Mouse (Mus musculus) layer of hippocampus, adult 2 months (tissue): ENCODE measurements around the gene Armc10. TPM values are rescaled to one million over a fixed set of nuclear protein-coding genes. Genes with fewer than 3 reads are reported as not detected.
A peak's percentile ranks its signal among the peaks of the same experiment; 100 is the strongest.
"Not testable (repeated sequence)": the region's sequence is repeated elsewhere in the genome, so short reads cannot be mapped to it uniquely, and the experiment has no call there.

Experiments
- DNase-seq, 2 experiments: peaks; one replicate each; pipeline ENCODE4 v3.0.0; 2022; ENCODE audit warnings: low spot score in 2 of 2
- H3K27ac ChIP-seq: fragments of 200-600 bp; 2 replicates; pipeline ENCODE4 v1.8.1; 2022
- H3K4me3 ChIP-seq: fragments of 200-600 bp; 2 replicates; pipeline ENCODE4 v1.8.1; 2022; ENCODE audit warnings: mild to moderate bottlenecking
- CTCF ChIP-seq: fragments of 200-600 bp; conservative IDR thresholded peaks from 2 replicates; pipeline ENCODE4 v1.8.1; 2022; ENCODE audit warnings: antibody characterized with exemption, mild to moderate bottlenecking, moderate library complexity
- total RNA-seq, 2 experiments: library from RNA; stranded (reverse); gene quantifications; 2 replicates each; pipeline ENCODE4 v1.2.3; 2021

Armc10 gene
- total RNA-seq, 2 experiments from 2014 or later: 20.6 to 23.3 TPM

DNA sequence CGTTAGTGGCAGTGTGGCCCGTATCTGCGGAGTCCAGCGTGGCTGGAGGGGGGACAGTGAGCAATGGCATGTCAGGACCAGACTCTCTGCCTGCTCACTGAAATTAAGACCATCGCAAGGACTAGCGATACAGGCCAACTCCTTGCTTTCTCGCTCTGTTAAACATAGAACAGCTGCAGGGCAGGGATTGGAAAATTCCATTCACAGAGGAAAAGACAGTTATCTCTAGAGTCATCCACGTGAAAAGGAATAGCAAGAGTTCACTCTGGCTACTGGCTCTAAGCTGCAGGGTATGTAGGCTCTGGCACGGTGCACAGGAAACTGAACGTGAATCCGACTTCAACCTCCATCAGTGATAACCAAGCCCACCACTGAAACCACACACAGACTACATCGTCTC is 29.4 kb downstream of the Armc10 start:
- H3K27ac ChIP-seq: peak overlapping the region; percentile 78; the same call in 1 of the 2 replicates
- no peak for DNase-seq
- H3K4me3 ChIP-seq: no peak overlapping the region
- TF ChIP-seq CTCF: no peak

DNA sequence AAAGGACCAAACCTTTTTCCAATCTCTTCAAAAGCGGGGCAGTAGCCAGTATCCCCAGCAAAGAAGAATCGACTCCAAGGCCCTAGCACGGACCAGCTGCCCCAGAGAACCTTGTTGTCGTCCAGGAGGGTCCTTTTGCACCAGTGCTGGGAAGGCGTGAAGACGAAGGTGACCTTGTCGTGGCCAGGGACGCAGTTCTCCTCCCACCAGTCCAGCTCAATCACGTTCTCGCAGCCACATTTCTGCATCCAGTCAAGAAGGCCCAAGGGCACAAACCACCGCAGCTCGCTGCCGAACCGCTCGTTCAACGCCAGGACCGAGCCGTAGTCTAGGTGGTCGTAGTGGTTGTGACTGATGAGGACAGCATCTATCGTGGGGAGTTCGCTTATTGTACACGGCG is 29.9 kb downstream of the Armc10 start:
- H3K27ac ChIP-seq: no peak overlapping the region
- no peak for TF ChIP-seq CTCF
- no peak overlapping the region for H3K4me3 ChIP-seq

DNA sequence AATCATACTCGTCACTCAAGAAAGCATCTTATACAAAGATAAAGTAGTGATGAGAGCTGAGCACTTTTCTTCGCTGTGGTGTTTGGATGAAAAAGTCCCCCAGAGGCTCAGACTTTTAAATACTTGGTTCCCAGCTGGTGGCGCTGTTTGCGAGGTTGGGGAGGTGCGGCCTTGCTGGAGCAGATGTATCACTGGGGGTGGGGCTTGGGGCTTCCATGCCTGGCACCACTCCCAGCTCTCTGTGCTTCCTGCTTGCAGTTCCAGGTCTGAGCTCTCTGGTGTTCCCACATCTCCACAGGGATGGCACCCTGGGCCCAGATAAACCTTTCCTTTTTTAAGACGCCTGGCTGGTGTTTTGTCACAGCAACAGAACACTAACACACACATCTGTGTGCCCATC is 32.3 kb downstream of the Armc10 start:
- peak in 1 of 2 experiments; percentile 31 for DNase-seq
- H3K27ac ChIP-seq: no peak overlapping the region
- TF ChIP-seq CTCF: peak; percentile 41
- no peak overlapping the region for H3K4me3 ChIP-seq

More for the DNA sequence above, 29.9 kb downstream of the Armc10 start:
- DNase-seq: no peak

DNA sequence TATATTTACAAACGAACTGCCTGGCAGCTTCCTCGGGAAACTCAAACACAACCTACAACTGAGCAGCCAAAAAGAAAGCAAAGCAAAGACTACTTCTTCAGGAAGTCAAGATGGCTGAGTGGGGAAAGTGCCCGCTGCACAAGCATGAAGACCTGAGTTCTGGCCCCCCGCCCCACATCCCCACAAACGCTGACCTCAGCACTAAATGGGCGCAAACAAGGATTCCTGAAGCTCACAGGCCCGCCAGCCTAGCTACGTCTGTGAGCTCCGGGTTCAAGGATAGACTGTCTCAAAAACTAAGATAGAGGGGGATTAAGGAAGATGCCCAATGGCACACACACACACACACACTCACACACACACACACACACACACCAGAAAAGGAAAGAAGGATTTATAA is 32.8 kb downstream of the Armc10 start:
- no peak for DNase-seq
- no peak for TF ChIP-seq CTCF
- no peak overlapping the region for H3K27ac ChIP-seq
- no peak overlapping the region for H3K4me3 ChIP-seq

DNA sequence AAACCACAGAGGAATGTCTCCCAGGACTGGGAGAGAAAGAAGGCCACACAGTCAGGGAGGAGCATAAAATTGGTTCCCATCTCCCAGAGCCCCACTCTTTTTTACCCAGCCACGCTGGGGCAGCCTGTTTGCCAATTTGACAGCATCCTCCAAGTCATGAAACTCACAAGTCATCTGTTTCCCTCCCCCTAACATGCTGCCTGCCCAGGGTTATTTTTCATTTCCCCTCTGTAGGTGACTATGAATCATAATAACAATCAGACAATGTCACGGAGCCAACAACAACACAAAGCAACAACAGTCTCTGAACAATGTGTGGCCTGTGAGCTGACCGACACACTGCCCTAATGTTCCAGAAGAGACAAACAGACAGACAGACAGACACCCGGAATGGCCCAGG is 34.4 kb downstream of the Armc10 start:
- no peak for DNase-seq
- peak overlapping the region; percentile 74 for H3K27ac ChIP-seq
- no peak for TF ChIP-seq CTCF
- H3K4me3 ChIP-seq: no peak overlapping the region

DNA sequence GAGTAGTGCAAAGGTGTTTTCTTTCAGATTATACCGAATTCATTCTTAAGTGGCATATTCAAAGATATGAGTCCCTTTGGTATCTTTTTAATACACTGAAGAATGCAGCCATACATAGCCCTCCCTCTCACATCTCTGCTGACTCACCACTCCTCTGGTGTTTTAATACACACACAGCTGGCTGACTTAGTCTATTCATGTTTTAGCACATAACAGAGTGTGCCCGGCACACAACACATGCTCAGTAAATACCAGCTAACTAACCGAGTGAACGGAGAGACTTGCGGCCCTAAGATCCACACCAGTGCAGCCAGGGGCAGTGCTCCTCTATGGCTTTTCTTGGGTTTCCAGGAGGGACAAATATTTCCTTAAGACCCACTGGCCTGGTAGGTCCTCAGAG is 35.3 kb downstream of the Armc10 start:
- peak overlapping the region; percentile 6; the same call in 1 of the 2 replicates for H3K4me3 ChIP-seq
- peak overlapping the region; percentile 74 for H3K27ac ChIP-seq
- TF ChIP-seq CTCF: no peak
- DNase-seq: peak in 1 of 2 experiments; percentile 36

DNA sequence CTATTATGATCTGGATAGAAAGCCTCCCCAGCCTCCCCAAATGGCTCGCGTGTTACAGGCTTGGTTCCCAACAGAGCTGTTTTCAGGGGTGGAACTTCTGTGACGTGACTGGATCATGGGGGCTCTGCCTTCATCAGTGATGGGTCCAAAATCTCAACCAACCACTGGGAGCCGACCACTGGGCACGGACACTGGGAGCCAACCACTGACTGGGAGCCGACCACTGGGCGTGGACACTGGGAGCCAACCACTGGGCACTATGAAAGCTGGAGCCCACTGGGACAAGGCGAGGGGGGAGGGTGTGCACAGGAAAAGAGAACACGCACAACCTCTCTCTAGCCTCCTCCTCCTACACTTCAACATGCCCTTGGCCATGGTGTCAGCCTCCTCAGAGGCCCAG is 38.2 kb downstream of the Armc10 start:
- TF ChIP-seq CTCF: no peak

DNA sequence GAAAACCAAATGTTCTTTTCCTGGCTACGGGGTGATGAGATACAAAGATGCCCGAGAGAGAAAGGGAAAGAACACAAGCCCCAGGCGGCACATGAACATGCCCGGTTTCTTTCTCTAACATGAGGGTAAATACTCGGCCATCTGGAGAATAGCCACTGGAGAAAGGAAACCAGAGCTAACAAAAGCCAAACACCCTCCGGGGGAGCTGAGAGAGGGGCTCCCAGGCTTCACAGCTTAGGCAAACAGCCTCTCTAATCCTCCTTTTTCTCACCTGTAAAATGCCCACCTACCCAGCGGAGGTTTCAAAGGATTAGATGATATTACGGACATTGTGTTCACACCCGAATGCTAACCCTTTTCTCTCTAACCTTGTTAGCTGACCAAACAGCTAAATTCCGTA is 39.4 kb downstream of the Armc10 start:
- TF ChIP-seq CTCF: no peak
- H3K27ac ChIP-seq: peak overlapping the region; percentile 44
- DNase-seq: no peak
- no peak overlapping the region for H3K4me3 ChIP-seq

More for the DNA sequence above, 38.2 kb downstream of the Armc10 start:
- Histone ChIP-seq H3K27ac (peak overlapping the region; percentile 39; the same call in 1 of the 2 replicates), H3K4me3 (no peak overlapping the region)
- no peak for DNase-seq

DNA sequence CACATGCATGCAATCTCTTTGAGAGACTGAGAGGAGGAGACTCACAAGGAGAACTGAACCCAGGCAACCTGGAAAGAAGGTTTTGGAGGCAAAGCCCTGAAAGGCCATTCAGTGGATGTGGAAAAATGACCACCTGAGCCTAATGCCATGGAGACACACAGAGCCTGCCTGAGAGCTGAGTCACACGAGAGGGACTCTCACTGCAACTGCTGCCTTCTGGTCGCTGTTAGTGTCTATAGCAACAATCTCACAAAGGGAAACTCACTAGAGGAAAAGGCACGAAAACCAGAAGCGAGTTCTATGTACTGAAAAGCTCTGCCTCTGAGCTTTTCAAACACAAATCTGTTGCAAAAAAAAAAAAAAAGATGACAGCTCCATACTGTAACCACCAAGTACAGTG is 41.4 kb downstream of the Armc10 start:
- no peak for TF ChIP-seq CTCF
- peak in 1 of 2 experiments; percentile 52 for DNase-seq
- peak overlapping the region; percentile 84 for H3K27ac ChIP-seq
- H3K4me3 ChIP-seq: no peak overlapping the region

DNA sequence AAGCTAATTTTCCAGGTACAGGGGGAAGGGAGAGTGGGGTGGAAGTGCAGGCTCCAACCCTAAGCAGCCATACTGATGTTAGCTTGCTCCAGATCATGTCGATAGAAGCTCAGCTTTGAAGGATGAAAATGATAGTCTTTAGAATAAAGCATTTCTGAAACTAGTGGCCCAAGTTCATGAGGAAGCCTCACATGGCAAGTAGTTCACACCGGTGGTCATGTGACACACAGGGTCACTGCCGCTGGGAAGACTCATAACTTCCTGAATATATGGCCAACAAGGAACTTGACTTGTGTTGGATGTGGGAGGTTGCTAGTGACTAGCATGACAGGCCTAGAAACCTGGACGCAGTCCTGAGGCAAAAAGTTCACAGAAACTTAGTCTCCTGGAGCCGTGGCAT is 46.6 kb downstream of the Armc10 start:
- no peak for TF ChIP-seq CTCF
- Histone ChIP-seq H3K4me3 (no peak overlapping the region), H3K27ac (no peak overlapping the region)
- DNase-seq: no peak

DNA sequence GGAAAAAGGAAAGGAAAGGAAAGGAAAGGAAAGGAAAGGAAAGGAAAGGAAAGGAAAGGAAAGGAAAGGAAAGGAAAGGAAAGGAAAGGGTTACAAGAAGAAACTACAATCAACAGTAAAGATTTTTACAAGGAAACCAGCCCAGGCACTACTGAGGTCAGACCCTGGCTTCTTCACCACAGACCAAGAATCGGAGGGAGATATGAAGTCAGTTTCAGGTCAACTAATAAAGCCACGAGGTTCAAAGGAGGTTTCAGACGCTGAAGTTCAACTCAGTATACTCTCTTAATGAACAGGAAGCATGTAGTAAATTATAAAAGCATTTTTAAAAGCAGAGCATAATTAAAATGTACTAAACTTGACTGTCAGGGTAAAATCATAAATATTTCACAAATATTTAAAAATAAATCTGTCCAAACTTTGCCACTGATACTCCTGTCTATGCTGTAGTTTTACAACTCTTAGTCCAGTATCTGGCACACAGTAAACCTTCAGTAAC is 47.8 kb downstream of the Armc10 start:
- no peak overlapping the region for H3K27ac ChIP-seq
- H3K4me3 ChIP-seq: no peak overlapping the region
- no peak for TF ChIP-seq CTCF
- DNase-seq: no peak

DNA sequence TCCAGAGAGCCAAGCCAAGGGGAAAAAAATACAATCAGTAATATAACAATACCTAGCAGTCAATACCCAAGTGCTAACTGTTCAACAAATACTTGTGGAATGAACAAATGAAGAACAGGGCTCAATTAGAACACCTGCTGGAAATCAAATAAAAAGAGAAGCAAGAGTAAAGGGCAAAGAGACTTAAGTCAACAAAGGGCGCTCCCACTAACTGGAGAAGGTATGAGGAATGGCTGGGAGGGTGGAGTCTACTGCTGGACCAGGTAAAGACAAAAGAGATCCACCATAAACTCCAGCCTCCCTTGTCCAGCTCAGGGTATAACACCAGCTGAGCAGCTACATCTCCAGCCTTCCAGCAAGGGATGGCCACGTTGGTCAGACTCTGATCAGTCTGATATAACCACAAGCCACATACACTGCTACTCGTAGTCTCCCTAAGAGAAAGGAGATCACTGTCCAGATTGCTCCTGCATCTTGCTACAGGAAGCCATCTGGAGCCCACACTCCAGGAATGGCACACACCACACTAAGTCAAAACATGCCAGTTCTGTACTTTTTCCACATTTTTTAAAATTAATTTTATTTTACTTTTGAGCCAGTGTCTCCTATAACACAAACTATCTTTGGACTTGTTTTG is 49.4 kb downstream of the Armc10 start:
- no peak overlapping the region for H3K4me3 ChIP-seq
- DNase-seq: no peak
- TF ChIP-seq CTCF: no peak
- no peak overlapping the region for H3K27ac ChIP-seq

DNA sequence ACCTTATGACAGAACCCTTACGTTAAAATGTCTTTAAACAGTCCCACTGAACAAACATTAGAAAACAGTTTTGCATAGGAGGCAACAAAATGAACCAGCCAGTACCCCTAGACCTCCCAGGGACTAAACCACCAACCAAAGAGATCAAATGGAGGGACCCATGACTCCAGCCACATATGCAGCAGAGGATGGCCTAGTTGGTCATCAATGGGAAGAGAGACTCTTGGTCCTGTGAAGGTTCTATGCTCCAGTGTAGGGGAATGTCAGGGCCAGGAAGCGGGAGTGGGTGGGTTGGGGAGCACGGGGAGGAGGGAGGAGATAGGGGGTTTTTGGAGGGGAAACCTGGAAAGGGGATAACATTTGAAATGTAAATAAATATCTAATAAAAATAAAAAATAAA is 53.9 kb downstream of the Armc10 start:
- Histone ChIP-seq H3K4me3 (peak overlapping the region; percentile 78), H3K27ac (peak overlapping the region; percentile 99)
- DNase-seq: not testable (repeated sequence)

DNA sequence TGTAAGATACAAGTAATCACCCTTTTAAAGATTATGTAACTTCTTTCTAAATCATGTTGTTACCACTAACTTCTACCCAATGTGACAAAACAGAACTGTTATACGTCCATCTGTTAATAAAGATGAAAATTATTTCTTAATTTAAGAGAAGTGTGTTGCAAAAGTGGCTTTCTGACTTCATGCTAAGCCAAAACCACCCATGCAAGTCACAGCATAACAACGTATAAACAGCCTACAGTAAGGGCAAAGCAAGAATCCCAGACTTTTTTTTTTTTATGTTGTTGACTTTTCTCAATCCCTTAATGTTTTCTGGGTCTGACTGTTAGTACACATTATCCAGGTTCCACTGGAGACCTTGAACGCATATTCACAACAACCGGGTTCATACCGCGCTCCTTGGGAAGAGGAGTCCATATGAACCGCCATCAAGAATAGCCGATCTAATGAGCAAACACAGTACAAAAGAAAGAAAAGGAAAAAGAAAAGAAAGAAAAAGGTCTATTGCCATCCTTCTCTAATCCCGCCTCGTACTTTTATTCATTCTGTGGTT is 54.7 kb downstream of the Armc10 start:
- H3K4me3 ChIP-seq: peak overlapping the region; percentile 78
- DNase-seq: no peak
- H3K27ac ChIP-seq: peak overlapping the region; percentile 99
- TF ChIP-seq CTCF: no peak
